Mouse (Mus musculus) gastrocnemius, adult 2 months (tissue): Measurements from ENCODE around the gene Ly6g6c. TPM values are rescaled to one million over a fixed set of nuclear protein-coding genes. Genes with fewer than 3 reads are reported as not detected.
A peak's percentile ranks its signal among the peaks of the same experiment; 100 is the strongest.

Source experiments
- DNase-seq: peaks from one replicate; pipeline ENCODE4 v3.0.0; 2022
- H3K27ac ChIP-seq: fragments of 200-600 bp; 2 replicates; pipeline ENCODE4 v1.8.1; 2022; ENCODE audit warnings: mild to moderate bottlenecking
- H3K4me3 ChIP-seq: fragments of 200-600 bp; 2 replicates; pipeline ENCODE4 v1.8.1; 2022; ENCODE audit warnings: mild to moderate bottlenecking, moderate library complexity
- CTCF ChIP-seq: fragments of 200-600 bp; IDR thresholded peaks from 2 replicates; pipeline ENCODE4 v1.8.1; 2022; ENCODE audit warnings: antibody characterized with exemption, mild to moderate bottlenecking, moderate library complexity
- intact Hi-C: fragments of 180-260 bp; cut with DNase I; formaldehyde crosslinking; loops from one replicate; pipeline ENCODE4 v1.15.1; 2025
- long read RNA-seq, 2 experiments: library from polyadenylated mRNA; stranded (forward); transcript quantifications; one replicate each; pipeline ENCODE4 v2.0.0; 2021
- total RNA-seq, 2 experiments: library from RNA; stranded (reverse); gene quantifications; 2 replicates each; pipeline ENCODE4 v1.2.3; 2021

Ly6g6c gene
- not detected for total RNA-seq
- long read RNA-seq, experiment 1 = 0 reads
- long read RNA-seq, experiment 2 = 0 reads

DNA sequence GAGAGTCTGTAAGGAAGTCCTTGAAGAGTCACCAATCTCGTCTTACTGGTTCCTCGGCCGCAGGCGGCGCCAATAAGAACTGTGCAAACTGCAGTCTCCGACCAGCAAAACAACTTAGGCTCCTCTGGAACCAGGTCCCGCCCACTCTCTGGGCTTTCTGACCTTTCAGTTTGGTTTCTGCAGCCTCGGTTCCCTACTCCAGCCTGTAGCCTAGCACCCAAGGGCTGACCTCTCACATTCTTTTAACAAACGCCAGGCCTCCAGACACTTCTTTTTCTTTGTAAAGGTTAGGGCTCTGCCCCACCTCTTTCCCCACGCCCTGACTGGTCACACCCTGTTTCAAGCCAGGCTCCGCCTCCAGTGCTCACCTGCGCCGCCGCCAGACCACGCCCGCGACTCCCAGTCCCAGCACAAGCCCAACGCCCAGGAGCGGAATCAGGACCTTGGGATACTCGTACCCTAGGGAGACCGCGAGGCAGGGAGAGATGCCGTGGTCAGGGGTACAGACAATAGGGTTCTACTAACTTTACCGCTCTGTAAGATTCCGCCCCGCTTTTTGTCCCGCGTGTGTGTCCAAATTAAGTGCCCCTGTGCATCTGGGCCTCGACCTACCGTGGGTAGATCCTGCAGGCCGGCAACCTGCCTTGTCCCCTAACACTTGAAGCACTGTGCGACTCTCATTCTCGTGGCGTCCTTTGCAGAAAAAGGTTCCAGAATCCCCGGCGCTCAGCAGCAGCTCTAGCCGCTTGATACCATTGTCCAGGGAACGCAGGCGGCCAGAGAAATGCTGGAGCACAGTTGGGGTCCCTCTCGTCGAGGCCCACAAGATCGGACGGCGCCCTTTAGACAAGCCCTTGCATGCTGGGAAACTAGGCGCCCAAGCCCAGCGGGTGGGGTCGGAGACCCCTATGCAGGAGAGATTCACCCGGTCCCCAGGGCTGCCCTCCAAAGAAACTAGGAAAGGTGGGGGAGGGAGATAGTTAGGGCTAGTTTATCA, at the start of gene Ly6g6c:
Gene Ly6g6c (plus strand): TSS at position 438 of the 997 bp plus-strand sequence.
- intact Hi-C loops = no loop called here
- TF ChIP-seq CTCF = no peak
- peak within 1 kb of the TSS; percentile 21; the same call in 1 of the 2 replicates for H3K27ac ChIP-seq
- peak within 1 kb of the TSS; percentile 66 for H3K4me3 ChIP-seq
- peak; percentile 63 for DNase-seq

DNA sequence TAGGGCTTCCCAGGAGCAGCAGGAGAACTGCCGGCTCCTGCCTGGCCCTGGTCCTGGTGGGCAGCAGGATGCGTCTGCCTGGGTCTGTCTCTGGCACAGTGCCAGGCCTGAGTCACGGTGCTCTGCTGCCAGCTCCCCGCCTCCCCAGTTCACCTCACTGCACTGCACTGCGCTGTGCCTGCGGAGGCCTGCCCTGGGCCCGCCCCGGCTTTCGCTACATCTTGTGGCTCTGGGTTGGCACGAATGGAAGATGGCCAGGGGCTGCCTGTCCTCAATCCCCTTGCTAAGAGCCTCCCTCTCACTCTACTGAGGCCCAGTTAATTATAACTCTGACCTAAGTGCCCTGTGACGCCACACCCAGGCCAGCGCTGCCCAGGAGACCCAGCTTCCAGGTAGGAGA, 48.8 kb upstream of the Ly6g6c start, which contains the start of gene Vwa7:
Gene Vwa7 (plus strand): TSS at position 204 of the 400 bp plus-strand sequence.
- H3K27ac ChIP-seq = peak within 1 kb of the TSS; percentile 84
- H3K4me3 ChIP-seq = peak within 1 kb of the TSS; percentile 57
- intact Hi-C loops = no loop called here
- TF ChIP-seq CTCF = no peak
- DNase-seq = peak; percentile 71

DNA sequence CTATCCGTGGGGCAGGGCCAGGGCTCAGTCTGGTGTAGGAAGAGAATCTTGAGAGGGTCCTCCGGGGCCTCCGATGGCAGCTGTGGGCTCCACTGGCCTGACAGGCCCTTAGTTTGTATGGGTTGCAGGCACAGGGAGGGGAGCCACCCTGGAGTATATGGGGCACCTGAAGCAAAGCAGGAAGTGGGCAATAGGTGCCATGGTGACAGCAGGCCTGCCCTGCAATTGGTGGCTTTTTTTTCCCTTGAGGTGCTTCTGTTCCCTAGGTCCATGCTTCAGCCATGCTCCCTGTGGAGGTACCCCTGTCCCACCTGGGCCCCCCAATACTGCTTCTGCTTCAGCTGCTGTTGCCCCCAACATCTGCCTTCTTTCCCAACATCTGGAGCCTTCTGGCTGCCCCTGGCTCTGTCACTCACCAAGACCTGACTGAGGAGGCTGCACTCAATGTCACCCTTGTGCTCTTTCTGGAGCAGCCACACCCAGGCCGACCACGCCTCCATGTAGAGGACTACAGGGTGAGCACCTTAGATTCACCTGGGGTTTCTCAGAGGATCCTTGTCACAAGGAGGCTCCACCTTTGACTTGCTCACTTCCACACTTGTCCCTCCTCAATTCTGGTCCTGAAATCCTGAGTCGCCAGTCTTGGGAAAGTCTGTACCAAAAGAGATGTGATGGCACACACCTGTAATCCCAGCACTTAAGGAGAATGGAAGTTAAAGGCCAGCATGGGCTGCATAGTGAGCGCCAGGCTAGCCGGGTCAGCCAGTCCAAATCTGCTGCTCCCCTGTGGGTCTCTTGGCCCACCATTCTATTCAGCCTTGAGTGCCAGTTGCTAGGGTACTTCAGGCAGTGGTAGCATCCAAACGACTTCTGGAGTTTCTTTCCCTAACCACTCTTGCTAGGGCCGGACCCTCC, 48.1 kb upstream of the Ly6g6c start:
- TF ChIP-seq CTCF = no peak
- peak overlapping the region; percentile 57 for H3K4me3 ChIP-seq
- intact Hi-C loops = no loop called here
- peak overlapping the region; percentile 84 for H3K27ac ChIP-seq
- DNase-seq = peak; percentile 24

DNA sequence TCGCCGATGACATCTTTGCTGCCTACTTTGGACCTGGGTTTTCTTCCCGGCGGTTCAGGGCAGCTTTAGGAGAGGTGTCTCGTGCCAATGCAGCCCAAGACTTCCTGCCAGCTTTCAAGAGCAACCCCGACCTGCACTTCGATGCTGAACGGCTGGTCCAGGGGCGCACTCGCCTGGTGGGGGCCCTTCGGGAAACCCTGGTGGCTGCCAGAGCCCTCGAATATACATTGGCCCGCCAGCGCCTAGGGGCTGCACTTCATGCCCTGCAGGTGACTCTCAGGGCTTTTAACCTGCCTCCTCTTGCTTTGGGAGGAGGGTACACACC, 47.5 kb upstream of the Ly6g6c start:
- peak; percentile 22 for DNase-seq
- Histone ChIP-seq H3K4me3 (no peak overlapping the region), H3K27ac (no peak overlapping the region)
- no peak for TF ChIP-seq CTCF
- intact Hi-C loops = no loop called here

DNA sequence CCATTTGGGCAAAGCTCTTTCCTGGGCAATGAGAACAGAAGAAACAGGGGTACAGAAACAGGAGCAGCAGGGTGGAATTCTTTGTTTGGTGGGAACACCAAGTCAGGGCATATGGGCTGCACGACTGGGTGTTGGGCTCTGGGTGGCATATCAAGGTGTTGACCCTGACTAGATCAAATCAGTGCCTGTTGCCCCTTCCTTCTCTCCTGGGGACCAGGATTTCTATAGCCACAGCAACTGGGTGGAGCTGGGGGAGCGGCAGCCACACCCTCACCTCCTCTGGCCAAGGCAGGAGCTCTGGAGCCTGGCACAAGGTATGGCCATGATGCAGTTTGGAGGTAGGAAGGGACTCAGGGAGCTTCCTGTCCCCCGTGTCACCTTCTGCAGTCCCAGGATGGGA, 47.0 kb upstream of the Ly6g6c start:
- DNase-seq = no peak
- intact Hi-C loops = no loop called here
- TF ChIP-seq CTCF = no peak
- no peak overlapping the region for H3K27ac ChIP-seq
- no peak overlapping the region for H3K4me3 ChIP-seq

DNA sequence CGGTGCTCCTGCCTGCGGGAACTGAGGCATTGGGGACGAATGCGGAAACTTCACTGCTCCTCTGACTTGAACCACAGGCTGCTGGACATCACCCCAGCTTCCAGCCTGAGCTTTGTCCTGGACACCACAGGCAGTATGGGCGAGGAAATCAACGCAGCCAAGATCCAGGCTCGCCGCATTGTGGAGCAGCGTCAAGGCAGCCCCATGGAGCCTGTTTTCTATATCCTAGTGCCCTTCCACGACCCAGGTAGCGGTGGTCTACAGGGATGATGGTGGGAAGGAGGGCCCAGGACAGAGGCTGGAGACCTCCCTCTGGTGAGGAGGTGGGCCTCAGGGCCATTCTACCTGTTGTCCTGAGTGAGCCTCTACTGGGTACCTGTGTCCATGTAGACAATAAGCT, 45.3 kb upstream of the Ly6g6c start:
- DNase-seq = no peak
- intact Hi-C loops = loop anchor here (2.0 to 10.0 kb wide), 4 partner anchors 39 to 215 kb away; partner anchors contain the start of genes Abhd16a, Atp6v1g2, Ddah2 and Ly6g6f
- Histone ChIP-seq H3K4me3 (no peak overlapping the region), H3K27ac (no peak overlapping the region)
- TF ChIP-seq CTCF = no peak

DNA sequence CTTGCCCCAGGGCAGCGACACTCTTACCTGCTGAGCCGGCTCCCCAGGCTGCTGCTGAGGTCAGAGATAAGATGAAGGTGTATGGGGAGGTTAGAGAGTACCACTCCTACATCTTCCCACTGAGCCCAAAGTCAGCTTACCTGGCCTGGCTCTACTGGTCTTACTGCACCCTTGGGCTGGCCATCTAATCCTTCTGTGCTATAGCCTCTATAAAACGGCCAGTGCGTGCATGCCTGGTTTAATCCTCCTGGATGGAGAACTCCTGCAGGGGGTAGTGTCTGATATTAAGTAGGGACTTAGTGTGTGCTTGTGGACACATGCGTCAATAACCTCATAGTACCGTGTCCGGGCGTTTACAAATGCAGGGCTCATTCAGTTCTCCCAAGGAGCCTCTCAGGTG, 44.6 kb upstream of the Ly6g6c start:
- no peak for TF ChIP-seq CTCF
- no peak for DNase-seq
- Histone ChIP-seq H3K4me3 (no peak overlapping the region), H3K27ac (no peak overlapping the region)
- intact Hi-C loops = loop anchor here (2.0 to 10.0 kb wide), 4 partner anchors 38 to 214 kb away; partner anchors contain the start of genes Abhd16a, Atp6v1g2, Ddah2 and Ly6g6f

DNA sequence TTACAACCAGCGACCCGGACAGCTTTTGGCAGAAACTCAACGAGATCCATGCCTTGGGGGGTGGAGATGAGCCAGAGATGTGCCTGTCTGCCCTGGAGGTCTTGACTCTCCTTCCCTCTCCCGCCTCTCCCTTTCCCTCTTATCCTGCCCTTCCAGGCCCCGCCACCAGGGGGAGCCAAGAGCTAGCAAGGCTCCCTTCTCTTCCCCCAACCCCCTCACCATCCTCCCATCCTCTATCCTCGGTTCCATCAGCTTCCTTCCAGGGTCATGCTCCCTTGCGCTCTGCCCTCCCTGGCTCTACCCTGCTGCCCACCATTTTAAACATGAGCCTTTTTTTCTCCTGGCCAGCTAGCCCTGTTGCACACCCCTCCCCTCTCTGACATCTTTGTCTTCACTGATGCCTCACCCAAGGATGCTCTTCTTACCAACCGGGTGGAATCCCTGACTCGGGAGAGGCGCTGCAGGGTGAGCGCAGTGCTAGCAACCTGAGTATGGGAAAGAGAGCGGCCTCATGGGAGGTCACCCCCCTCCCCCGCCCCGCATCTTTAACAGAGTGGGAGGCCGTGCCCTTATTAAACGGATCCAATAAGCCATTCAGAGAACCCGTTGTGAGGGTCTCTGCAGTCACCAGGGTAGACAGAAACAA, 43.9 kb upstream of the Ly6g6c start:
- intact Hi-C loops = loop anchor here (2.0 to 10.0 kb wide), 4 partner anchors 38 to 214 kb away; partner anchors contain the start of genes Abhd16a, Atp6v1g2, Ddah2 and Ly6g6f
- peak overlapping the region; percentile 46 for H3K4me3 ChIP-seq
- TF ChIP-seq CTCF = no peak; the same call in 1 of the 2 replicates
- peak overlapping the region; percentile 73 for H3K27ac ChIP-seq
- DNase-seq = peak; percentile 91

DNA sequence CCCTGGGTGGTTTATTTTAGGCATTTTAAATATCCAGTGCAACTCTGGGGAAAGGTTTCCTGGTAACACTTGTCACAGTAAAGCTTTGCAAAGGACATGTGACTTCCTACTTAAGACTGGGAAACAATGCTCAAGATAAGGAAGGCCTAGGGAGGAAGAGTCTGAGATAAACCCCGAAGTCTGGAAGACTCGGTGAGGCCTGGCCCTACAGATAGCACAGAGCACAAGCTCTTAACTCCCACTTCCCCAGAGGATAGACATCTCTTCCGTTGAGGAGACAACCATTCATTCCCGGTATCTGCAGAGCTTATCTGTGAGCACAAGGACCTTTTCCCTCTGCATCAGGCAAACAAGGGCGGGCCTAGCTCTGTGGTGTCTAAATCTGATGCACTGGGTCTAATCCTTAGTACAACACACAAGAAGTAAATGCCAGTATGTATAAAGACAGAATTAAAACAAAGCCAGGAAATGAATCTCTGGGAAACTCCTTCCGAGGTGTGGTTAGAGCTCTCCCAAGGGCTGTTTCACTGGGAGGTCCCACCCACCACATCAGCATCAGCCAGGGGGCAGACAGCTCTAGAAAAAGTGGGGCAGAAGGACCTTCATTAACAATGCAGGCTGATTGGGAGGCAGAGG, 43.2 kb upstream of the Ly6g6c start:
- DNase-seq = peak; percentile 12
- intact Hi-C loops = loop anchor here (2.0 to 10.0 kb wide), 4 partner anchors 37 to 213 kb away; partner anchors contain the start of genes Abhd16a, Atp6v1g2, Ddah2 and Ly6g6f
- peak; percentile 13; the same call in 1 of the 2 replicates for TF ChIP-seq CTCF
- Histone ChIP-seq H3K4me3 (peak overlapping the region; percentile 46), H3K27ac (peak overlapping the region; percentile 73)

DNA sequence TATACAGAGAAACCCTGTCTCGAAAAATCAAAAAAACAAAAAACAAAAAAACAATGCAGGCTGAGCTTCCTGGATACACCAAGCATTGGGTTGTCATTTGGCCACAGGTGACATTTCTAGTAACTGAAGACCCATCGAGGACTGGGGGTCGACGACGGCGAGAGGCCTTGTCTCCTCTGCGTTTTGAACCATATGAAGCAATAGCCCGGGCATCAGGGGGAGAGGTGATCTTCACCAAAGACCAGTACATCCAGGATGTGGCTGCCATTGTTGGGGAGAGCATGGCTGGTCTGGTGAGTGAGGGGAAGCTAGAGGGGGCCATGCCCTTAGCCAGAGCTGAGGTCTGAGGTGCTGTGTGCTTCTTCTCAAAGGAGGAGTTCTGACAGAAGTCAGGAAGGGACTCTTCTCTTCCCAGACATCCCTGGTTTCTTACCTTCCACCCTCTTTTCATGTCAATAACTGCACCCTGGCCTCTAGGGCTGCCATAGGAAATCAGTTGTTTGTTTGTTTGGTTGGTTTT, 42.6 kb upstream of the Ly6g6c start:
- peak overlapping the region; percentile 73 for H3K27ac ChIP-seq
- TF ChIP-seq CTCF = no peak

DNA sequence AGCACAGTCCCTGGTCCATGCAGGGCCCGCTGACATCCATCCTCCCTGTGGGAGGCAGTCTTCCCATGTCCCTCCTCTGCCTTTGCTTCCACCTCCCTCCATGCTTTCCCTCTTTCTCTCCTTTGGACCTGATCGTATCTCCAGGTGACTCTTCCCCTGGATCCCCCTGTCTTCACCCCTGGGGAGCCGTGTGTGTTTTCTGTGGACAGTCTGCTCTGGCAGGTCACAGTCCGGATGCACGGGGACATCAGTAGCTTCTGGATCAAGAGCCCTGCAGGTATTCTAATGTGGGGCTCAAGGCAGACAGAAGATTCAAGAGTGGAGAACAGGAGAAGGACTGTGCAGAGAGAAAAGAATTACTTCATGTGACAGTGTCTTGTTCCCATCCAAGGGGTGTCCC, 42.0 kb upstream of the Ly6g6c start:
- H3K27ac ChIP-seq = no peak overlapping the region; the same call in 1 of the 2 replicates
- intact Hi-C loops = loop anchor here (5.0 to 10.0 kb wide), 2 partner anchors 64 to 212 kb away; partner anchors contain the start of genes Abhd16a, Atp6v1g2, Ly6g6f and Nfkbil1
- no peak for DNase-seq
- H3K4me3 ChIP-seq = no peak overlapping the region
- TF ChIP-seq CTCF = no peak

More for the DNA sequence above, 42.6 kb upstream of the Ly6g6c start:
- H3K4me3 ChIP-seq = no peak overlapping the region
- intact Hi-C loops = loop anchor here (5.0 to 10.0 kb wide), 2 partner anchors 65 to 212 kb away; partner anchors contain the start of genes Abhd16a, Atp6v1g2, Ly6g6f and Nfkbil1
- DNase-seq = peak; percentile 13
